Mouse (Mus musculus) c-Kit-positive CD71-negative TER-119-negative erythroid progenitor cells, embryonic 14.5 days (primary cell): ENCODE data around the gene Wdfy4.

ENCODE experiments used
- DNase-seq: peaks from one replicate; pipeline ENCODE4 v3.0.0-alpha.2; 2013; ENCODE audit warnings: low read depth

The Wdfy4 gene

DNA sequence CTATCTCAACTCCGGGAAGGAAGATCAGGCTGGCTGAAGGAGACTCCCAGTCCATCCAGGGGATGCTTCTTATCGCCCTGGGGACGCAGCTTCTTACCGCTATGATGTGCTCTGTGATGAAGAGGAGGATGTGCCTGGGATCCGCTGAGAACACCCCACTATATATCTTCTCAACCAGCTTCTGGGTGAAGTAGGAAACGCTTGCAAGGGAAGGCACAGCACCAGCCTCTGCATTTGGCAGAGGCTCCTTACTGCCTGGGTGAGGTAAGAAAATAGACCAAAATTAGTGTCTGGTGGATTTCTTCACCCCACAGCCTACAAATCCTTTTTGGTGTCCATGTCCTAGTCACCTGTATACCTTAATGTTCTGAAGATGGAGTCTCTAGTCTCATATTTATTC lies 107.2 kb downstream of the Wdfy4 start:
- no peak for DNase-seq

DNA sequence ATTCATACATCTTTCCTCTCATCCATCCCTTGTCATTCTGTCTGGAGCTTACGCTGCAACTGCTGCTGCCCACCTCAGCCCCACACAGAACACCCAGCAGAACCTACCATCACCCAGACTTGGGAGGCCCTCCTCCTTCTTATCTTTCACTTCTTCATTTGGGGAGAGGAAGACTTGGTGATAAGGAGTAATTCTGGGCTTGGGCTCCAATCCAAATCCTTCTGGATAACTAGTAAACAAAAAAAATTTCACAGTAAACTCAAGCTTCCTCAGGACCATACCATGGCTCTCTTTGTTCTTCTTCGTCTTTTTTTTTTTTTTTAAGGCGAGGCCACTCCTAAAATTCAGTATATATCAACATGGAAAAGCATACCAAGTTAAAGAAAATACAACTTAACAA lies 112.0 kb downstream of the Wdfy4 start:
- no peak for DNase-seq

DNA sequence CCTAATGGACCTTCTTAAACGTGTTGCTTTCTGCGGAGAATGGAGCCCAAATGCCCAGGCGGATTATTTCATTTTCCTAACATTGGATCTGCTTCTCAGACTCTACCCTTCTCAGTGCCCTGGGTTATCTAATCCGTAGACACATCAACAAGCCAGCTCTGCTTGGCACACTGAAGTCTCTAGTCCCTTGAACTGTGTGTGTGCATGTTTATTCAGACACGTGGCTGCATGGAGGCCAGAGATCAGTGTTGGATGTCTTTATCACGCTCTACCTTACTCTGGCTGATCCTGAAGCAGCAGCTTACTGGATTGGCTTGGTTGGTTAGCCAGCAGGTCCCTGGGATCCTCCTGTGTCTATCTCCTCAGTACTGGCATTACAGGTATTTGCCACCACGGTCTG lies 113.0 kb downstream of the Wdfy4 start:
- no peak for DNase-seq

DNA sequence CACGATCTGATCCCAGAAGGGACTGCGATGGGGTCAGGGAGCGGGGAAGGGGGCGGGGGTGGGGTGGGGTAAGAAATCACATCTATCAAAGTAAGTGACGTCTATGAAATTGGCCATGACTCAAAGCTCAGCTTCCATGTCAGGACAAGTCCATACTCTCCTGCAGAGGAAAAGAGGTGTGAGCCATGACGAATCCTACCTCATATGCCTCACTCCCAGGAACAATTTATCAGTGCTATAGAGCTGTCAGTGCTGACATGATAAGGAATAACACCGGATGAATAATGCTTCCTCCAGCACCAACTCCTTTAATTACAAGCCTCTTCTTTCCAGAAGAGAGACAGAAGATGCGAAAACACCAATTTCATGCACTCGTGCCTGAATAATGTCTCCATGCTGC lies 117.6 kb downstream of the Wdfy4 start:
- no peak for DNase-seq

DNA sequence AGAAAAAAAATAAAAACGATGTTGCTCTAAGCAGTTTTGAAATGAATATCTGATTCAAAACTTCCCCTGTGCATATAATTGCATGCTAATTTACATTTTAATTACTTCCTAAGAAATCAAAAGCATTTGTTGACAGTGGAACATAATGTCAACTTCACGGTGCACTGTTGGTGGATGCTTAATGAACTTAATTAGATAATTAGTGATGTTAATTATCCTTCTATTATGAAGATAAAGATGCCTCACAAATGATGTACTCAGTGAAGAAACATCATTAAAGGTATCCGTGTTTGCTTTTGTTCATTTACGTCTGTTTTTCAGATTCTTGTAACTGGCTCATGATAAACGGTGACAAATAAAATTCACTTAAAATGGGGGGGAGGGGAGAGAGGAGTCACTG lies 122.3 kb downstream of the Wdfy4 start:
- DNase-seq: no peak

DNA sequence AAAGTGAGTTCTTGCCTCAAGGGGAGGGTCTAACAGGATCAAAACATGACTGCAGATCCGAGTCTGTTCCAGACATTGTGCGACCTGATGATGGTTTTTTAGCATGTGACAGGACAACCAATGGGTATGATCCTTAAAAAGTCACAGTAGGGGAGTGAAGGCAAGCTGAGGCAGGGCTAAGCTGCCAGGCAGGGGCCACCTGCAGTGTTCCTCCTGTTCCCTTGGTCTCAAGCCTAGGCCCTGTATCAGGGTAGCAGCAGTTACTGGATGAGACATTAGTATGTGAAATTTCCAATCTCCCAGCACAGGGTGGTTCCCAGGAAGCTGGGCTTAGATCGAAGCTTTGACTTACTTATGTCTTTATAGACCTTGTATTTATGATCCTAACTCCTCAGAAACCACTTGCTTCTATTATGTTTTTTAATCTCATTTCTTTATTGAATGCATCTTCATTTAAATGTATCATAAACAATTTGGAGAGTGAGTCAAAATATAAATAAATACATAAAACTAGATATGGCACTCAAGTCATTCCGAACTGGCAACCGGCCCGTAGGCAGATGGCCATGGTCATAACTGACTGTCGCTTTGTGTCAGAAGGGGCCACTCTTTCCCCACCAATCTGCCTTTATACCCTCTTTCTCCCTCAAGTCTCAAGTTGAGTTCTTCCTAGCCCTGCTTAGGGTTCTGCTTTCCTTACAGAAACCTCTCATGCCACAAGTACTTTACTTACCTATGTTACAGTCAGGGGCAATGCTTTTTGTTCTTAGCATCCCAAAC lies 126.2 kb downstream of the Wdfy4 start:
- DNase-seq: no peak

DNA sequence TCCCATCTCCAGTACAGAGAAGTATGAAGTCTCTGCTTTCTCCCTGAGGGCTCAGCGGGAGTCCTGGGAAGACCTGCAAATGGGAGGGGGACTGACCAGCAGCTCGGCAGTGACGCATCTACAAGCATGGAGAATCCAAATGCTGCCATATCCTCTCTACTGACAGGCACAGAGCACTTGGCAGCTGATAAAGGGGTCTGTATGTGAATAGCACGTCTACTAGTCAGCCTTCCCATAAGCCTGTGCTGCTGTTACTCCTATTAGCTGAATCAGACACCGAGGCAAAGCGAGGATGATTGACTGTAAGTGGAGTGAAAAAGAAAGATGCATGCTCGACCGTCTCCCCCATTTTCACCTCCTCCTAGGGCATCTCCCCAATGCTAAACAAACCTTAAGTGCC lies 131.9 kb downstream of the Wdfy4 start:
- no peak for DNase-seq

DNA sequence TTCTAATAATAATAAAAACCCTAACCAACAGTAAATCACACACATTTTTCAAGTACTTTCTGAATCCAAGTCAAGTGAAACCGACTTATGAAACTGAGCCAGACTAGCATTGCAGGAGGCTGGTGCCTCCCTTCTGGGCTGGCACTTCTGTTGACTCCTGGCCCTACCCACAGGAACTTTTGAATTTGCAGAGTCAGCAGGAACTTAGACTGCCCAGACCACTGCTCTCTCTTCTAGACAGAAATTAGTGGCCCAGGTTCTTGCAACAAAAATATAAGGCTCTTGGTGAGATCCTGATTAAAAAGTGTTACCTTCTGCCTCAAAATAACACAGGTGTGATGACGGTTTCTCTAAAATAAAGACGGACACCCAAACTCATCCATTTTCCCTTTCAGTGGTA lies 140.1 kb downstream of the Wdfy4 start:
- no peak for DNase-seq

DNA sequence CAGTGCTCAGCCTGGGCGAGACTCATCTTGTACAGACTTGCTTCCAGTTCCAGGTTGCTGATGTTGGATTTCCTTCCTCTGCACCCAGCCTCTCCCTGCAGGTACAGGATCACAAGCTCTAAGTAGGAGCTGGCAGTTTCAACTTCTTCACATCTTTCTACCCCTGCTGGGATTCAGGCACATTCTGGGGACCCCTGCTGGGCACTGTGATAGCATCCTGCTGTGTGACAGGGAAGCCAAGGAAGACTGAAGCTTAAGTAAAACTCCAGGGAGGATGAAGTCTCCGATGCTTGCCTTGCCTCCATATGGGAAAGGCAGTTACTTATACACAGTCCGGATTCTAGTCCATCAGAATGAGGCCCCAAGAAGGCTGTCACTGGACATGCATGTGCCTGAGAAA lies 148.5 kb downstream of the Wdfy4 start:
- DNase-seq: no peak

DNA sequence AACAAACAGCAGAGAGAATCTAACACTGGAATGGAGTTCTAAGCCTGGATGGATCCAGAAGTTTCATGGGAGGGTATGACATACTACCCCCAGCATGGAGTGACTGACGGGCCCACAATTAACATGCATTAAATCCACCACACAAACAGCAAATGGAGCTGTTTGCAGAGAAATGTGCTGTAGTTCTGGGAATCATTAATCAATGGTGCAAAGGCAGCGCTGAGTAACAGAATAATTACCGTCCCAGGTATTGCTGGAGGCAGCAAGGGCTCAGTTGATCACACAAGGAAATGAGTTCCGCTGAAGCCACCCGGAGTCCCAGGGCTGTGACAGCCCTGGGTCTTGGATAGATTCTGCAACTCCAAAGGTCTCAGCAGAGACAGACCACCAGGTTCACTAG lies 149.9 kb downstream of the Wdfy4 start:
- no peak for DNase-seq

DNA sequence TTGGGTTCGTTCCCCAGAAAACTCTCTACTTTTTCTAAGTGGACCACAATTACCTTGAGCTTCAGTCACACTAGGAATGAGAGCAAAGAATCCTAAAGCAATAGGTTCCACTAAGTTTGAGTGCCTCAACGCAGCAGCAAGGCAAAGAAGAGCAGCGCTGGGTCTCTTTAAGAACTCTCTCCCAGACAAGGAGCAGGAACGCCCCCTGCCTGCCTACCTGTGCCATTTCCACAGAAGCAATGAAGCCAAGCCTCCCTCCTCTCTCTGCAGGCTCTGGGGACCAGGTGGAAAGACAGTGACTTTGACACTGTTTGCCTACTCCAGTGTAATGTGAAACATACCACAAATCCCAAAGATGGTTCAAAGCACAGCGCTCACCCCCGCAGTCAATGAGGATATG lies 151.9 kb downstream of the Wdfy4 start:
- no peak for DNase-seq

DNA sequence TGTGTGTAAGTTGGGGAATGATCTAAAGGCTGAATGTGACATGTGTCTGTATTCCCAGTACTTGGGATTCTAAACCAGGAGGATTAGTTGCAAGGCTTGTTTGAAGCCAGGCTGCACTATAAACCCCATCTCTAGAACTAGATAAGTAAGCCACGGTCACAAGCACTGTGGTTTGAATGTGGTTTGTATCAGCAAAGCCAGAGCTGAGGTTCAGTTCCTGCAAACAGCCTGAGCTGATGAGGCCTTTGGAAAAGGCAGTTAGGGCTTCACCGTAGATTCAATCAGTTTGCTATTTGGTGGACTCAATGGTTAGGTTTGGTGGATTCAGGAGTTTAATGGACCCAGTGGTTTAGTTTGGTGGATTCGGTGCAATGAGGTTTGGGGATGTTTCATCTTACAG lies 154.5 kb downstream of the Wdfy4 start:
- DNase-seq: no peak

DNA sequence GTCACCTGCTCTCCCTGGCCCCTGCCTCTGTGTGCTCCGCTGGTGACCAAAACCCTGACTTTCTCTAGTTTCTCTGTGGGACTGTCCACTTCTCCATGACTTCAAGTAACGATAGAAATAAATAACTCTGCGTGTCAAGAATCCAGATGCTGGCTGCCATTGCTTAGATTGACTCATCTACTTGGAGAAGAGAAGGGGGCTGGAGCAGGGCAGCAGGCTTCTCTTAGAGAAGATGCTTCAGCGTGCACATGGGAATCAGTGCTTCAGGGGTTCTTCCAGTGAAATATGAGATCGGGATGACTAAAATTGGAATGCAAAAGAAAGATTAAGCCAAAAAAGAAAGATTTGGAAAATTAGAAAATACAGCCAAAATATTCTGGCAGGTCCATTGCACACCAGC lies 165.7 kb downstream of the Wdfy4 start:
- no peak for DNase-seq

DNA sequence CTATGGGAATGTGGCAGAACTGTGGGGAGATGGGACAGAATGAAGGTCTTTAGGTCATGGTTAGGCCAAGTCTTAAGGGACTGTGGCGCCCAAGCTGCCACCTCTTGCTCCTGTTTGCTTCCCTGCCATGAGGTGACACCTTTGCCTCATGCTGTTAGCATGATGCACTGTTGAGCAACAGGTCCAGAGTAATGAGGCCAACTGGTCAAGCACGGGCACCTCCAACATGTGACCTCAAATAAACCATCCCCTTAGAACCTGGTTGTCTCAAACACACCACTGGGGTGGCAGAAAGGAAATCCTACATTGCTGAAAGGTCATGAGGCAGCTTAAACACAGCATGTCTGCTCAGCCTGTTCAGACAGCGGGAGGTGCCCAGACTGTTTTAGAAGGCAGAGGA lies 166.3 kb downstream of the Wdfy4 start:
- DNase-seq: no peak

DNA sequence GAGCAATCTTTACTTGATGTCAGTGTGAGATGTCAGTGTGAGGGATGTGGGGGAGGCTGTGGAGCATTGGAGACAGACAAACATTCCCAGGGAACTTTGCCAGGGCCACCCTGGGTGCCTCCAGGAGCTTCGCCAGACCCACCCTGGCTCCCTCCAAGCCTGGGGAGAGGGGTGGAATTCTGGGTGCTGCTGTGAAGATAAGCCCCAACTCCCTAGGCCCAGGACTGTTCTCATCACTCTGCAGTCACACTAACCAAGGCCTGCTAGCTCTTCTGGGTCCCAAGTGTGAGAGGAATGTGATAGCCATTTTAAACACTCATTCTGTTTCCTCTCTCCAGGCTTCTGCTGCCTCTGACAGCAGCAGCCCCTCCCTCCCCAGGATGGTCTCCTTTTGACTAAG lies 177.7 kb downstream of the Wdfy4 start:
- DNase-seq: no peak

DNA sequence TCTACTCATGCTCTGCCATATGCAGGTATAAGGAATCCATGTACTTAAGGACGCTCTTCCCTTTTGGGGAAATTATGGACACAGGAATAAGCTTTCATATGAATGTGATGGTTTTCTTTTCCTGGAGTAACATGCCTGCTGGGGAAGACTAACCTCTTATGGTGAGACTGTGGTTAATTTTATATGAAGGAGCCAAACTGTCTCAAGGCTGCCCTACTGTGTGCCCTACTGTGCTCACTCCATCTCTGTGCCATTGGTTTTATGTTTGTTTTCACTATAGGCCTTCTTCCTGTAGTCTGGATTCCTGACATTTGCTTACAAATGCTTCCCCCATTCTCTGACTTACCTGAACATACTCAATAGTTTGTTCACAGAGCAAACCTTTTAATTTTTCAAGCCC lies 180.2 kb downstream of the Wdfy4 start:
- no peak for DNase-seq

DNA sequence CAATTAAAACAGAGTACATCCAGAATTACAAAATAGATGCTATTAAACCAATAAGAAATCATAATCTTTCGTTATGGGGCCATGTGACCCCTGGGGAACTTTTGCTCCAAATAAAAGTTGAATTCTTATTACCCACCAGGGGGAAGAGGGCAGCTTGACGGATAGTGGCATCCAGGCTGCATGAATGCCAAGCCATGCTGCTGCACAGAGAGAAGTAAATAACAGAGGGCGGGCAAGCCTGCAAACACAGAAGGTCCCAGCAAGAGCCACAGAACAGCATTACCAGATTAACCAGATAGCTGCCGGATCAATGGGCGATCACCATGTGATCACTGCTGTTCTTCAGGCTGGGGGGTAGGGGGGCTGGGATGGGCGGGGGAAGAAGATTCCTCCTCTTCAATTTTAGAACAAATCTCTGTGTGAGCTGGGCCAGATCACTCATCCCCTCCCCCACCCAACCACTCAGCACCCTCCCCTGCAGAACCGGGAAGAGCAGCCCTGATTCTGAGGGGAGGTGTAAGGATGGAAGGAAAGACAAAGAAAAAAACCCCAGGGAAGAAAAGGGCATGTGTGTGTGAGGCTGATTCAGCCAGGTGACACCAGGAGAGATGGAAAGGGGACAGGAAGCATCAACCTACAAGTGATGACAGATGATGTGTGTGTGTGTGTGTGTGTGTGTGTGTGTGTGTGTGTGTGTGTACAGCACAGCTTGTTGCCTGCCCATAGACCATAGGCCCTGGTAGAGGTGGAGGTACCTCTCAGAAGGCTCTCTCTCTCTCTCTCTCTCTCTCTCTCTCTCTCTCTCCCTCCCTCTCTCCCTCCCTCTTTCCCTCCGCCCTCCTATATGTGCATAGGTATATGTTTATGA lies 185.0 kb downstream of the Wdfy4 start:
- DNase-seq: no peak

DNA sequence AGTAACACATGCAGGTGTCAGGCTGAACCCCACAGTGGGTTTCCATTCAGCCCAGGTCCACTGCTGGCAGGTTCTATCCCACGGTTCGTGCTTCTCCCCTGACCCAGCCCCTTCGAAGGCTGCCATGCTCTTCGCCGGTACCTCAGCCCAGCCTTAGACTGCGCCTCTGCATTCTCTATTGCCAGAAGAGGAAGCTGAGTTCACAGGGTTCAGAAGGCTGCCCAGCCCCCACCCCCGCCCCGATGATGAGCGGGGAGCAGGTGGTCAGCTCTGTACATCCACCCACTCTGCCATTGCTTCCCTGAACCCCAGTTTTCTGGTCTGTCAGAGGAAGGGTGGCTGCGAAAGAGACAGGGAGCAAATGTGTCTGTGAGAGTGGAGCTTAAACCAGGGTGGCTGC lies 185.8 kb downstream of the Wdfy4 start:
- no peak for DNase-seq

DNA sequence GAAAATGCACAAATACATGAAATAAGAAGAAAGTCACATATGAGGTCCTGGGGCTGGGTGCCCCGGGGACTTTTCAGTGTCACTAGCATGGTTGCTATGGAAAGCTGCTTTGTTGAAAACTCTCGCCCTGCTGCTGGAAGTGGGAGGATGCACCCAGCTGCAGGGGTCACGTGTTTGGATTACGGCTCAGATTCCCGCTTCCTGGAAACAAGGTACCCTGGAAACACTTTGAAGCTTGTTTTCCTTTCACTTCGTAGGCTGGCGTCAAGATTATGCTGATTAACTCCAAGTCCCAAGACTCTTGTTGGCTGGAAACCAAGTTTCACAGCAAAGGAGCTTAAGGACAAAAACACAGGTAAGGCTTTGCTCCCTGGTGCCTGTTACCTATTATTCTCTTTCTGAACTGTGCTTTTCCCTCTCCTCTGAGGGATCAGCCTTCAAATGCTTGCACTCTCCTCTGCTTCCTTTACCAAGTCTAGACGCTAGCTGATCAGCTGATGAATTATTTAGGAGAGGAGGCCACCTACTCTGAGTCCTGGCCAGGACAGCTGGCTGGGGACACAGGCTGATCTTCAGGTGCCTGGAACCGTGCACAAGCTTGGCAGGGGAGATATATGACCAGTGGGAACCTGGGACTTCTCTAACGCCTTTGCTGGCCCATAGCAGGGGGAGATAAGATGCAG lies 190.2 kb downstream of the Wdfy4 start:
- DNase-seq: no peak

DNA sequence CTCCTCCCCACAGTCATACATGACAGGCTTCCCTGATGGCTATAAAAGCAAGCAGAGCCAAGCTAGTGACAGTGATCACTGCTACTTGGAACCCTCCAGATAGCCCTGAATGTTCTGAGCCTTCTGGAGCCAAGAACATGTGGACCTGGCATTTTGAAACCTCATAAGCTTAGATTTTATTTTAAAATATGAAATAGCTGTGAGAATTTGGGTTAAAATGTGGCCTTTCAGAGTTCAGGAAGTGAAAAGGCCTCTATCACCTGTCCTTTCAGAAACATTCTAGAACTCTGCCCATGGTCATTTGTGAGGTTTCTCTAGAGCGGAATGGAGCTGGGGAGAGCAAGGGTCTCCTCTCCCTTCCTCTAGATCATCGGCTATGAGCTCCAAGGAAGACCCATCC lies 194.2 kb downstream of the Wdfy4 start, which contains the start of gene Lrrc18:
Gene Lrrc18 (plus strand): TSS at position 301 of the 400 bp plus-strand sequence.
- DNase-seq: no peak

DNA sequence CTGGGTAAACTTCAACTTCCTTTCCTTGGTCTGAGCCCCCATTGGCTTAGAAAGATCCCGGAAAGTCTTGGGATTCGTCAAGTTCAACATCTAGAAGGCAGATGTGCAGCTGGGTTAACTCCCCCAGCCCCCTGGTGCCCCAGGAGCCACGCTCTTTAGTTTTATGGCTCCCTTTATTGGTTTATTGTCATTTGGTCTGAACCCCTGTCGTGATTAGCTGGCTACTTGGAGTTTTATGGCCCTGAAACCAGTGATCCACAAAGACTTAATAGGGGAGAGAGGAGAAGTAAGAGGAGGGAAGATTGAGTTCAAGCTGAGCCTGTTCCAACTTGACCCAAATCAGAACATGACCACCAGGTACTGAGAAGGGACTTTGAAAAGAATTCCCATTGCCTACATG lies 198.6 kb downstream of the Wdfy4 start:
- DNase-seq: no peak

DNA sequence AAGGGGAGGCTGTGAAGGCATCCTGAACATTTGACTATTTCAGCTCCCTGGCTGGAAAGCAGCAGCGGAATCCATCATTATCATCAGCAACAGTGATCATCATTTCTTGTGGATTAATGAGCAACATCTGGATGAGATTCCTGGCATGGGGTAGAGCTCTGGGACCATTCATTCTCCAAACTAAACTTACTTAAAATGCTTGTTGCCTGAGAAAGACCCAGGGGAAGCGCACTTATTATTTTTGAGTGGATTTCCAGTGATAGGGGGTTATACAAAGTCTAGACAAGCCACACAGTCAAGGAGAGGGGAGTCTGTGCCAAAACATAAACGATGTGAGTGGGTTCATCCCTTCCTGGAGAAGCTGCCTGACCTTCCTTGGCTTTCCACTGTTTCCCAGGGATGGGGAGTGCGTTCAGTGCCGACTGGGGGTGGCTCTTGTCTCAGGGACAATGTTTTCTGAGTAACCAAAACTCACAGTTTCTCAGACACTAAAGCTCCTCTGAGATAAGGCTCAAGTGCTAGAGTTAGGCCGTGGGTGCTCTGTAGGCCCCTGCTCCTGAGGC lies 201.1 kb downstream of the Wdfy4 start:
- no peak for DNase-seq

DNA sequence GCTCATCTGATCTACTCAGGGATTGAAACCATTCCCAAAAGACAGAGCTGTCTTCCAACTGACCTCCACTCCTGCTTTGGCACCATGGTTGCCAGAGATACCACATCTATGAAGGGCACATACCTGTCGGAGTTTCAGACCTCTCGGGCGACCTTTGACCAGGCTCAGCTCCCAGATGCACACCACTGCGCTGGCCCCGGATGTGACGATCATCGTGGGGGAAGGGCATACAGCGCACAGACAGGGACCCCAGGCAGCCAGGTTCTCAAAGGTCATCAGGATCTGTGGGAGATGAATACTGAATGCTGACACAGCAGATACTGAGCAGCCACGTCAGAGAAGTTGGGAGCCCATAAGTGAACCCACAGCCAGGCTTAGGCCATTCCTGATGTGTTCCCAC lies 214.6 kb downstream of the Wdfy4 start:
- DNase-seq: no peak
